Mouse (Mus musculus) spleen, adult 12 weeks (tissue): ENCODE data around the gene Rasgef1a.

Experiments
- DNase-seq: peaks from one replicate; pipeline ENCODE4 v3.0.0; 2022; ENCODE audit warnings: low spot score

The Rasgef1a gene

GRCm38 (mm10) chr6:118134461-118134860 lies 123.2 kb downstream of the Rasgef1a start:
- DNase-seq, result no peak

- DNase-seq, result no peak
These were observed 125.9 kb downstream of the Rasgef1a start for GRCm38 (mm10) chr6:118137148-118137547.

GRCm38 (mm10) chr6:118138731-118139709 lies 127.8 kb downstream of the Rasgef1a start, which contains the start of gene Csgalnact2:
Gene Csgalnact2 (minus strand): TSS chr6:118139140.
- DNase-seq, result peak; percentile 95

- no peak for DNase-seq
These were observed 129.7 kb downstream of the Rasgef1a start for GRCm38 (mm10) chr6:118140961-118141360.
